Mouse (Mus musculus) lung, postnatal 10 days (tissue): ENCODE measurements at regions not wholly inside any gene's neighbourhood (a gene's known extent, or its start where the extent isn't known, plus 50 kb on each side); places are given as distances from the start of the nearest gene placed in this dataset.

Source experiments
- DNase-seq: peaks from one replicate; pipeline ENCODE4 v3.0.0; 2021

DNA sequence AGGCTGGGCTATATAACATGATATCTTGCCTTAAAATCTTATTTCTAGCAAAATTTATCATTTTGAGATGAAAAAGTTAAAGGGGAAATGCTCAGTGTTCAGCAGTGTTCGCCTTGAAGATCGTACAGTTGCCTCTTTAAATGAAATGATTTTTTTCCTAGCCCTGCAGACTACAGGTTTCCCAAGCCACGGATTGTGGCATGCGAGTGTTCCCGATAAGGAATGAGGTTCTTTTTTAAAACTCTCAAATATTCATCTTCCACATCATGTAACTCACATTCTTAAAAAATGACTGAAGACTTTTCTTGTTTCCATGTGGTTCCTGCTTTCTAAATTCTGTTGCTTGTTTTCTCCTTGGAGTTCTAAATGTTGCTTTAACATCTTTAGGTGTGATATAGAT is 566.0 kb downstream of the Gm43517 start:
- no peak for DNase-seq

DNA sequence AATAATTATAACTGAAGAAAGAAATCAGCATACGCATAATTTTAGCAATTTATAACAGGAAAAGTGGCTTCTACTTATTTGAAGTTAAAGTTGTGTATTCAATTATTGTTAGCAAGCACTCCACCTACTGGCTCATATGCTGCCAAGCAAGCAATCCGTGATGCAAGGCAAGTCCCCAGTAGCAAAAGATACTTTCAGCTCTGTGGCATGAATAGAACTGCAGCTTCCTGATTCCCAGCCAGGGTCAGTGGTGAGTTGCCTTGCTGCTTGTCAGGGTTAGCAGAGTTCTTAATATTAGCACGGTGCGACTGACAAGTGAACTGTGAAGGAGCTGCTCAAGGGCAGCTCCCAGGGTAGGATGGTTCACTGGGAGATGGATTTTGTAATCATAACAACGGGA is 566.8 kb downstream of the Gm43517 start:
- peak; percentile 3 for DNase-seq

DNA sequence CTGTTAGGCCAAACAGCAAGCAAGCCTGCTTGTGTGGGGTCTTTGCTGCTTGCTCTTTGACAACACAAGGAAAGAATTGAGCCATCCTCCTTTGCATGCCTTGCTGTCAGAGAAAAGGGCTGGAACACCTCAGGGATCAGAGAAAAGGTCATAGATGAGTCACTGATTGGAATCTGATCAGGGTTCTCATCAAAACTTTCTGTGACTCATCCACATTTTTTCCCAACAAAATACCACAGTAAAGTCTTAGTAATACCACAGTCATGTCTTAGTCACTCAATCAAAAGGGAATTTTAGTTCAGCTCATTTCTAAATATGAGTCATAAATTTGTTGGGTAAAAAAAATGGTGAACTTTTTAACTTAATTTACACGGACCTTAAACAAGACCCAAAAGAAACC is 583.1 kb downstream of the Gm43517 start:
- no peak for DNase-seq

DNA sequence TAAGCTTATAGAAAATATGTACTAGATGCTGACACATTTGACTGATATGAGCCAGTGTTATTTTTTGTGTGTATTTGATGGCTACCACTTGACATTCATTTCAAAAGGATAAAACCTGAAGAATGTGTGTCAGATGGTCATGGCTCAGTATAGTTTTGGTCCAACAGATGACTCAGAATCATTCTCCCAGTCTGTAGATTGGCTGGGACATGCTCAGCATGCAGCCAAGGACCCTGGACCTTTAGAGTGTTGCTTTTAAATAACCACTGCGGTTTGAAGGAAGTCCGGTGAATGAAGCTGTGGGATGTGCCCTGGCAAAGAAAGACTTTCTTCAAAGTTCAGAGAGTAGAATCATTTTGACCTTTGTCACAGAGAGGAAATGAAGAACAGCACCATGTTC is 584.6 kb downstream of the Gm43517 start:
- no peak for DNase-seq

DNA sequence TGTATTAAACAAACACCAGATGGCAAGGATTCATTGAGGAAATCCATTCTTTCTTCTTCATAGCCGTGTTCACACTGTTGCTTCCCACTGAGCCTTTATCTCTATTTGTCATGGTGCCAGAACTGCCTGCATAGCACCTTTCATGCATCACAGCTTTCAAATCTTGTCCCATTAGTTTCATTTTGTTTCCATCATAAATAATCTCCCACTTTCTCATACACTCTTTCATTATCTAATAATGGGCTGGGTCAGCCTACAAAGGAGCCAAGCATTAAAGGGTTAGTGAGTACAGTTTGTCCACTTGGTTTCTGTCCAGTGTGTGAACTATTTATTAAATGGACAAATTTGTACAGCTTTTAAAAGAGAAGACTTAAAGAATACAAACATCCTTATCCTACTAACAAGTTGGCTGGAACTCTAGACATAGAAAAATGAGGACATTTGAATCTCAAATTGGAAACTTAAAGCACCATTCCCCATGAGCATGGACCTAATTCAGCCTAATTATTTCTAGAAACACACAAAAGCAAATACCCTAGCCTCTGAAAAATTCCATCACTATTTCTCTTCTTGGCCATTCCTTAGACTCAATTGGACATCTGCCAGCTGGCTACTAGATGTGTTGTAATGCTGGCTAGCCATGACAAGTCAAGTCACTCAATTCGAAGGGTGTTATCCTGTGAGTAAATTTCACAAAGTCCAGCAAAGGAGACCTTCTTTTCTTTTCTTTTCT is 589.8 kb downstream of the Gm43517 start:
- peak; percentile 32 for DNase-seq

DNA sequence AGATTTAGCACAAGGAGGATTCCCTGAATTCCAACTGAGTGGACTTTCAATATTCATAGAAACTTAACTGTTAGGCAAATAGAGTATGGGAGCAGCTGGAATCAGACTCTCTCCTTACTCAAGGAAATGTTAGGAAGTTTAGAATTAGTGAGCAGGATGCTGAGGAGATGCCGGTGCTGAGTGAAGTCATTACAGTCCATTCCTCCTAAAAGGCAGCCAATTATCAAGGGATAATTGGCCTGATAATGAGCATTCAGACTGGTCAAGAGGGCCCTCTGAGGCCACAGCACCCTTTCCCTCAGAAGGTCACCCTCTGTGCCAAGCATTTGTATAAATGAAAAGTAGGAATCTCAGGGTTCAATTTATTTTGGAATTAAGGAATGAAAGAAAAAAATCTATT is 590.6 kb downstream of the Gm43517 start:
- DNase-seq: no peak

DNA sequence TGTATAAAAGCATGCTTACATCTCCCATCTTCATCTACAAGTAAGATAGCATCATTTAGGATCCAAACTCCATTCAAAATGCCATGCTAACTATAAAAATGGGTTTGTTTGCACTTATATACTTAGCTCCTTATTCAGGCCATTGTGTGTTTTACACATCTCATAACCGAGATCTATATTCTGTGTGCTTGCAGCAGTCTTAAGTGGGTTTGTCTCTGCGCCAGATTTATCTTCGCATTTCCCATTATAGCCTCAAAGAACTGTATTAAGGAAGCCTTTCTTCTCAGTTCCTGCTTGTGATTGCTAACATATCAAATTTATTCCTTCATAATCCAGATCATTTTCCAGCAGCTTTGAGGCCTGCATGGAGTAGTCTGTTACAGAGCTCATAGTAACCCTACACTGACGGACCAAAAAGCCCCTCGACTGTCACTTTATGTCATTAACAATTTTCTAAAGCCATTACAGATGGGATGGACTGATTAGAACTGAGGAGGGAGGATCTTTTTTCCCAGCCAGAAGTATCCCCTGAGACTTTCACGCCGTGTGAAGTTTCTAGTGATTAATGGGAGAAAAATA is 607.6 kb downstream of the Gm43517 start:
- DNase-seq: no peak

DNA sequence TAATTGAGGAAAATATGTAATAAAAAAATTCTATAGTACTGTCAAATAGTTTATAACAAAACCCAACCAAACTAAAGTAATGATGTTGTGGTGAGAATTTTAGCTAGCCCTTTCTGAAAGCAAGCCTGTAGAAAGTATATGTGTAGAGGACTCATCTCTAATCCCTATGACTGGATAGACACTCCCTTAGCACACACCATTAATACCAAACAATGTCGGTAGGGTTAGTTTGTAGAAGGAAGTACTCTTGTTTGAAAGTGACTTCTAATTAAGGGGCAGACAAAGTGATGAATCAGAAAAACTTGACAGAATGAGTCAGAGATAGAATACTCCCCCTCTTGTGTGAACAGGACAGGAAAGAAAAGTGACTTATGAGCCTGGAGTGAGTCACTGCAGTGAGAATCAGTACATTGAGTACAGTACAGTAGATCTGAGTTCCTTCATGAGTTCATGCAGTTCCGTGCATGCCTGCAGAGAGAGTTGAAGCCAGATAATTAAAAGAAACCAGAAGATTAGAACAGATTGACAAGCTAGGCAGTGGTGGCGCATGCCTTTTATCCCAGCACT is 610.0 kb downstream of the Prkd1 start:
- no peak for DNase-seq

DNA sequence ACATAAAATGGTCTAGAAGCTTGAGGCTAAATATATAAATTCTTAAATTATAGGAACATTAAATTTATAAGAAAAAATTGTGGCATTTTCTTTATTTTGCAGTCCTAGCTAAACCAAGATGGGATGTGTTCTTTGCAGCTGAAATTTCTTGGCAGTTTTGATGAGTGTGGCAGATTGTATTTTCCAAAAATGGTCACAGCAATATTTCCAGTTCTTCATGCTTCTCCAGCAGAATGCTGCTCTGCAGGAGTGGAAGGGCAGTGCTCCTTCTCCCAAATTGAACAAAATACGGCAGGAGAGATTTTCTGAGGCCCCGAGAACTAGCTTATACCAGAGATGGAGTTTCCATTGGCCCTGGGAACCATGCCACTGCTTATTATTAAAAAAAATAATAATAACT is 587.6 kb downstream of the Prkd1 start:
- no peak for DNase-seq

DNA sequence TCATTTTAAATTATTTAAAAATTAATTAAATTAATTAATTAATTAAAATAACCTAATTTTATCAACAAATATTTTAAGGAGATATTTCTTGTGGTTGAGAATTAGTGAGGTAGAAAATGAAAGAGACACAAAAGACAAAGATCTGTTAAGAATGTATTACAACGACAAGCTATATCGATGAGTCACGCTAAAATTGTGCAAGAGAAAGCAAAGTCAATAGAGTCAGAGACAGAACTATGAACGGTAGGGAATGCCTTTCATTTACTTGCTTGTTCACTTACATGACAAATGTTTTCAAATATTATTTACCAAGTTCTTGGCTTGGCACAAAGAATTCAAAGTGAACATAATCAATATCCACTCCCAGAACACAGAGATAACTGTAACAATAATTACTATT is 582.5 kb downstream of the Prkd1 start:
- DNase-seq: no peak

DNA sequence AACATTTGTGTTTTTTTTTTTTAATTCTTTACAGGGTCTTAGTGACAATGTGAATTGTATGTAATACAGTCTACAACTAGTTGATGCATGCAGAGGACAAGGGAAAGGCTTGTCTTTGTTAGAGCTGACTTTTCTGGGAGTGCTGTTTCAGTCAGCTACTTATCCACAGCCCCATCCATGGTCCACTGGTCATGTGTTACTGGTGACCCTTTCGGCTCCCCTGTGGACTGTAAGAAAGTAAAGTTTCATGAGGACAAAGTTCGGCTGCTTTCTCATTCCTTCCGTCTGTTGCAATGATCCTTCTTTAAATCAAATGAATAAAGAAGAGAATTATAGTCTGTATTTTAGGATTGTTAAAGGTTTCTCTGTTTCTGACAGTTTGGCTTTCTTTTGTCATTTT is 577.1 kb downstream of the Prkd1 start:
- no peak for DNase-seq

DNA sequence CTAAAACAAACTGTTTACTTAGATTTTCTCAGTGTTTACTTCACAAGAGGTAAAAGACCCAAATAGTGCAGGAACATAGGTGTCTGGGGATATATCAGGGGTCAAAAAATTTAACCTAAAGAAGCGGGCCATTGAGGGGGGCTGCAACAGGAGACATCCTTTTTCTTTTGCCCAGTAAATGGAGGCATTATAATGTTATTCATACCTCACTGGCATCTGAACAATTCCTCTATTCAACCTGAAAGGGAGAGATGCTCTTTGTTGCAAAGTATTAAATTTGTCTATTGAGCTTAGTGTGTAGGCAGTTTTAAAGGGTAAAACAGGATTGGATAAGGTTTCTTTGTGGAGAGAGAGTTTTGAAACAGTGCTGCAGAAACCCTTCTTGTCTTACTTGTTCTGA is 576.5 kb downstream of the Prkd1 start:
- no peak for DNase-seq

DNA sequence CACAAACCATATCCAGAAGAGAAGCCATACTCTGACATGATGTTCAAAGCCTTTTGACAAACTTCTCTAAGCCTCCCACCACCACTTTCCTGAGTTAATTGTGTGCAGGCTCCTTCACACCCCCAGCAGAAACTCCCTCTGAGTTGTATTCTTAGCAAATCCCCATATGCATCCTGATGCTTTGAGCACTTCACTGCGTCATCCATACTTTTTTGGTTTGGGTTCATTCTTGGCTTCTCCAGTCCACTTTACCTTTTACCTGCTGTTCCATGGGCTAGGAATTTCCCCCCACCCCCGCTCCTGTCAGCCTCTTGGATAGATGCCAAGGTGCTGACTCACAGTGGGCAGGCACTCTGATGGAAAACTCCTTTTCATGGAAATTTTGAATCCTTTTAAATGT is 575.2 kb downstream of the Prkd1 start:
- no peak for DNase-seq

DNA sequence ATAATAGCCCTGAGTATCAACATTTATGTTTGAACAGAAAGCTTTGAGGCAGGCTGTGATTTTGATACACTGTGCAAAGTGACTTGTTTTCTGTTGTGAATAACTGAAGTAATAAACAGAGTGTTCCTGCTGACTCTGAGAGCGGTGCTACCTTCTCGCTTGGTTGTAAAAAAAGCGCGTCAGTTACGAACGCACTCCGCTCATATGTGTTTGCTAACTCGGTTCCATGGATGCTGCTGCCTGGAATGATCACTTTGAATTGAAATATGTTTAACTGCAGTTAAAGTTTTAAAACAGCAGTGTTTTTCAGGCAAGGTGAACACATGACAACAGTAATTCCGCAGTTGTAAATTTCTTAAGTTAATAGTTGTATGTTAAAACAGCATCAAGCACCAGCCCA is 567.7 kb downstream of the Prkd1 start:
- no peak for DNase-seq

DNA sequence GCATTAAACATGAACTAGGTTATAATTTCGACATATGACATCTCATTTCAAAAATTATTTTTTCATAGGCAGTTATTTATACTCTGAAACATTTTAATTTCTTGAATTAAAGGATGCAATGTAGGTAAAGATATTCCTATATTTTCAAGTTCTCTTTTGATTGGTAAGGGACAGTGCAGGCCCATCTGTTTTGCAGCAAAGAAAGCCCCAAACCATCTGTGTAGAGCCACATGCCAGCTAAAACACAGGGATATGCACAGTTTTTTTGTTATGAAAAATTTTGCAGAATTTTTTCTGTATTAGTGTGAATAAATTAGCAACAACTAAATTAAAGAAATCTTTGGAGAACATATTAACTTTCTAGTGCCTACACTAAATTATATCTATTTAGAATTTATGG is 567.3 kb downstream of the Prkd1 start:
- DNase-seq: no peak

DNA sequence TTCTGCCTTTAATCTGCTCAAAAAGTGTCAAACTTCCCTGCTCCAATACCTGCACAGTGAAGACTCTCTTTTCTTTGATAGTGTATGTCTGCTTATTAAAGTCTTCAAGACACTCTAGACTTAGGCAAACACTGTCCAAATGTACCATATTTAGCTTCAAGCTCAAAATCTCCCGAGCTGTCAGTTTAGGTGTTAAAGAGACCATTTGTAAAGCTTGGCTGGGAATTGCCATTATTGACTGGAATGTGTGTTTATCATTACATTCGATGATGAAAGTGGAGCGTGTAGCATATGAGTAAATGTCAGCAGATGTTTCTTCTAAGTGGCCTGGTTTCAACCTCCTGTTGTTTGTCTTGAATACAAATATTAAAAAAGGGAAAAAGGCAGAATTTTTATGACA is 564.4 kb downstream of the Prkd1 start:
- no peak for DNase-seq

DNA sequence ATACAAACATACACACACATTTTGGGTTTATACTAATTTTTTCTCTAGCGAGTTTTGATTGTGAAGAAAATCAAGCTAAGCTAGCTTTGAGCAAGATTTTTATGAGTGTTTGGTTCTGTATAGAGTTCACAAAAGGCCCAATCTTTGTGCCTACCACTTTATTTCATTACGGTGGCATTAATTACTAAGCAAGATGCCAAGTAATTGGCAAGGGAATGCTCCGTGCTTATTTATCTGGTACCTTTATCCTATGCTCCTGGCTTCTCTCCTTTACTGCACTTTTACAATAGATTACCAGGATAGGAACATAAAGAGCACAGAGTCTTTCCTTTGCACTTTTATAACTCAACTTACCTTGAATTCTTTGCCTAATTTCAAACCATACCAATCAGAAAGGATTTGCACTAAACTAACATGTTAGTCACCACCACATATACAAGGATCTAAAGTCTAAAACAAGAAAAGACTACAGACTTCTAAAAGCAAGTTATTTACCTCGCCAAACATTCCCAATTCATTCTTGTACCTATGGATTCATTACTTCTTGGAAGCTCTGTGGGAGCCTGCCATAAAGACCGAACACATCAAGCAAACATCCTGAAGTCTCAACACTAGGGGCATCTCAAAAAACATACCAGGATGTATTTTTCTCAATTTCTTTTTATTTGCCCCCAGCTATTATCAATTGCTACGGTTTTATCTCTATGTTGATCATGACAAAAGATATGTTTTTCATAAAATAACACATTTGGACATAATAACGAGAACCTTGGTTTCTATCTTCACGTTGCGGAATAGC is 537.5 kb downstream of the Prkd1 start:
- DNase-seq: no peak

DNA sequence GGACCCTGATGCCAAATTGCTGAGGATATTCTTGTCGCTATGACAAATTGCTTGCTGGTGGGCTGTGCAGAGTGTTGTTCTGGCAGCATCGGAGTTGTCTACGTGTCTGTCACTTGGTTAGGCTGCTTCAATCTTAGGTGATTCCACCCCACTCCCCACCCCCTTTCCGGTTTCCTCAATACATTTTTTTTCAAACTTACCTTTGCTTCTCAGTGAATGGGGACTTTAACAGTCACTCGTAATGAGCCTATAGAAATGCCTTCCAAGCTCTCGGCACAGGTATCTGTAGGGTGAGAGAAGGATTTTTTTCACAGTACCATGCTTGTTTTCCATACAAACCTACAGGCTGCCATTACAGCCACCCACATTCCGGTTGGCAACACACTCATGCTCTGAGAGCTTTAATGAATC is 536.8 kb downstream of the Prkd1 start:
- no peak for DNase-seq

DNA sequence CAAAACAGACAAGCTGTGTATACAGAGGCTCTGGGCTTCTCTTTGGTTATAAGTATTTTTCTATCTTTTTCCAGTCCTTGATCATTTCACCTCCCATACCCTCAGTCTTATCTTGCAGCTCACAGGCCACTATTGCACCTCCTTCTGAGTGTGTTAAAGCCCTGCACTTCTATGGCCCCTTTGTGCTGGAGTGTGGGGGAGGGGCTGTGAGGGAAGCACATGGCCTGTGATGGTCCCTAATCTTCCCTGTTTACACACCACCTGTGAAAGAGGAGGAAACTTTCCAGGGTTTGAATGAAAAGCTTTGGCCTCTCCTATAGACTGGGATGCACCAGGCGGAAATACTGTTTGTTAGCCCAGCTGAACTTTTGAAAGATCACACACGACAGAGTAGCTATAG is 533.0 kb downstream of the Prkd1 start:
- DNase-seq: no peak

DNA sequence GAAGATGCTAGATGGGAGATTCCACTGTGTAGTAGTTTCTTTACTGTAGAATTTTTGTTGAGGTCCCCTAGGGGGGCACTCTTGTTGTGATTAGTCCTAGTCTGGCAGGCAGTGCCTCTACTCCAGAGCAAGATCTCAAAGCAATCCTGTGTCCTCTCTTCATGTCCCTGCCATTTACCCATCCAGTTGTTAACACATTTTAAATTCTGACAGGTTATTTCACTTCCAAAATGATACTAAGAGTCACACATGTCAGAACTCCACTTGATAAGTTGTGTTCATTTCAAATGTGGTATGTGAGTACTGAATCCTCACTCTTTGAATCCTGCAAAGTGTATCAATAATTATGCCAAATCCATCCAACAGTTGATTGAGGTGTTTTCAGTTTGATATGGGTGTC is 530.6 kb downstream of the Prkd1 start:
- DNase-seq: no peak

DNA sequence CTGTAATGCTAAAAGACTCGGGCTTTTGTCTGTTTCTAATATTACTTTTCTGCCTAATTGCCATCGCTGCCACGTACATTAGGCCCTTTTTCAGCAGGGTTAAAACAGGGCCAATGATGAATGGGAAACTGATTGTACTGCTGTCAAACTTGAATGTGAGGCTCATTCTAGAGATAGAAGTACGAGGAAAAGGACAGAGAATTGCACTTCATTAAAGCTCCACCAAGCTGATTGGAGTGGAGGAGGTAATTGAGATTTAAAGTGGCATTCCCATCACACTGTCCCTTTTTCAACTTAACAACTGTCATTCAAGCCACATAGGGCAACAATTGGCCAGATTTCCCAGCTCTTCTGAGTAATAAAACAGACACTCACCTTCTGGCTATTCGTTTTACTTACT is 526.8 kb downstream of the Prkd1 start:
- DNase-seq: no peak

DNA sequence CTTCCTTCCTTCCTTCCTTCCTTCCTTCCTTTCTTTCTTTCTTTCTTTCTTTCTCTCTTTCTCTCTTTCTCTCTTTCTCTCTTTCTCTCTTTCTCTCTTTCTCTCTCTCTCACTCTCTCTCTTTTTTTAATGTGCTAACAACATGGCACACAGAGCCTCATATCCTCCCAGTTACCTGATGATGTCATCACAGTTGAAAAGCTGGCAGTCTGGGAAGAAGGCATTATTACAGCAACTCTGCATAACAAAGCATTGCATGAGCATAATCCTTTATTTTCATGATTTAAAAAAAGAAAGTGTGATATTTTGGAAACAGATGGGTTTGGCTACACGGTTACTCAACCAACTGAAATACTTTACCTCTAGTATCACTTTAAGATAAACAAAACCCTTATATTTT is 525.9 kb downstream of the Prkd1 start:
- no peak for DNase-seq

DNA sequence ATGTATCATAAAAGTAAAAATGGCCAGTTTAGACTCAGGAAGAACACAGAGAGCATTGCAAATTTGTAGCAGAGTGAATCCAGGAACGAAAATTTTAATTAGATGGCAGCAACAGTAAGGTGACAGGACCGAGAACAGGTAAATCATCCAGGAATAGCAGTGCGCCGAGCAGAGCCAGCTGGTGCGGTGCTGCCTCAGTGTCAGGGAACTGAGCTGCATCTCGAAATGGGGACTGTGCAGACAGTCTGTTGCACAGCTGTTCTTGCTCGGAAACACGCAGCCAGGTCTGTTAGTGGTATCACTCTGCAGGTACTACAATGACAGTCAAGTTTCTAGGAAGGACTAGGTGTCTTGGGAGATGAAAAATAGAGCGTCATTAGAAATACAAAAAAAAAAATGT is 490.8 kb downstream of the Prkd1 start:
- no peak for DNase-seq

DNA sequence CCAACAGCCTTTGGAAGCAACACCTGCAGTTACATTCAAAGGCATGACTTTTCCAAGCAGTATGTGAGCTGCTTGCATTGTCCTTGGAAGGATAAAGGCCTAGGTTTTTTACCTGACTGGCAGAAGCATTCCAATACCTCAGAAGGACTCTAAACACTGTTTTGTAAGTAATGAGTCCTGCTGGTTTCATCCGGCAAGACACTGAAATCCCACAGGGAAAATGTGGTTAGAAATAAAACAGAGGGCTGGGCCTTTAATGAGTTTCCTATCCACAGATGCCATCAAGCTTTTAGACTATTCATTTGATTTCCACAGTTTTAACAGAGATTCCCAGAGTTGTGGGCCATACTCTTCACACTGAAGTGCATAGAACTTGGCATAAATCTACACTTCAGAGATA is 461.6 kb downstream of the Prkd1 start:
- no peak for DNase-seq
